Mouse (Mus musculus): ENCODE data around the gene Adrb1. TPM values are rescaled to one million over a fixed set of nuclear protein-coding genes. Genes with fewer than 3 reads are reported as not detected.

Adrb1 gene
- polyA plus RNA-seq (2015; fragmentation: Nextera tagmentation; extraction: Ambion mirVana): 4.0 and 4.7 TPM in 2 replicates

DNA sequence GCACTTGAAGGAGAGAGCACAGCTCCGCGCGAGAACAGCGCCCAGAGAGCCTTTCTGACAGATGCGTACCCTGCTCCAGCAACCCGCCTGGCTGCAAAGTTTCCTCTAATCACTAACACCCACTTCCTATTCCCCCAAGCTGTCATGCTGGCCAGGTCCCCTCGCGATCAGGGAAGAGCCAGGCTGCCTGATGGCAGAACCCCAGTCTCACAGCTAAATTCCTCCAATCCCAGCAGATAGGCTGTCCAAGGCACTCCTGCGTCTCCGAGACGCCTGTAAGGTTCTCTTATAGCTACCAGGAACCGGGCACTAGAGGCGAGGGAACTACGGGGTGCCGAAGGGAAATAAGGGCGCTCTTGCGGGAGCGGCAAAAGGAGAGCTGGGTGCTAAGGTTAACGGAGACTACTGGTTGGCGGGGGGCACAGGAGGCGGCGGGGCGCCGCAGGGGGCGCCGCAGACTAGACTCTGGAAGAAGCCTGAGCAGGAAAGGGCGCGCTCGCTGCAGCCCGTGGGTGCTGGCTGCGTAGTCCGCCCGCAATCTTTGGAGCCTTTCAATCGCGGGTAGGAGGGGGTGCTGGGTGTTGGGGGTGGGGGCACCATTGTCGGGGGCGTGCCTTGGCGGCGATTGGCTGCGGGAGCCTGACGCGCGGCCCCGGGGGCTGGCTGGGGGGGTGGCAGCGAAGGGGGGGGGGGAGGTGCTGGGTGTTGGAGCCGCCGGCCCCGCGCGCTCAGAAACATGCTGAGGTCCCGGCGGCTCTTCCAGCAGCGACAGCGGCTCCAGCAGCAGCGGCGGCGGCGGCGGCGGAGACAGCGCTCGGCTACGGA, at the start of gene Adrb1:
TSS of gene Adrb1 (plus strand) at position 813 of the 825 bp plus-strand sequence.
- WGBS: under 1% methylated on average over 45 of the region's 63 CpGs
- no peaks in the 10 kb centered on the region for H3K36me3 ChIP-seq
- H3K27ac ChIP-seq: peak within 1 kb of the TSS; percentile 88
- H3K9ac ChIP-seq: peak within 1 kb of the TSS; percentile 86
- H3K27me3 ChIP-seq: peaks cover 27% of the 10 kb centered on the region
- peak within 1 kb of the TSS; percentile 80 for H3K4me3 ChIP-seq
- peak within 1 kb of the TSS; percentile 74 for H3K4me2 ChIP-seq
- peak; percentile 74 for ATAC-seq (replicated peaks; ENCODE audit: insufficient number of reproducible peaks, insufficient read depth, low FRiP score, low read depth)
- H3K9me3 ChIP-seq (replicated peaks): no peaks in the 10 kb centered on the region
- H3K4me1 ChIP-seq (replicated peaks): peaks cover 36% of the 10 kb centered on the region

DNA sequence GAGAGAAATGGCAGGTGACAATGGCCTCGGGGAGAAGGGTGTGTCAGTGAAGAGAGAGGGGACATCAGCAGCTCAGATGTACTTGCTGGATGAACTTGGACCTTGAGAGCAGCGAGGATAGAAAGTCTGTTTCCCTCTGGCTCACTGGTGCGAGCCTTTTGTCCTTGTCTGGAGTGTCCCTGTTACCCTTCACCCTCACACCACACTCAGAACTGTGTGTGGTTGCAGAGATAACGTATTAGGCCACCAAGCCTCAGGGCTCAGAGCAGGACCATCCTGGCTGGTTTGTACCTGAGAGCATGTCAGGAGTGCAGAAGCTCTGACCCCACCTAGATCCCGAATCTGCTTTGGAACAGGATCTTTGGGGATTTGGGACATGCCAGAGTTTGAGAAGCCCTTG, 46.3 kb upstream of the Adrb1 start:
- H3K4me1 ChIP-seq (replicated peaks): peaks cover 46% of the 10 kb centered on the region
- H3K9ac ChIP-seq: no peak overlapping the region
- no peak for ATAC-seq (replicated peaks; ENCODE audit: insufficient number of reproducible peaks, insufficient read depth, low FRiP score, low read depth)
- H3K4me2 ChIP-seq: no peak overlapping the region
- no peak overlapping the region for H3K4me3 ChIP-seq
- no peaks in the 10 kb centered on the region for H3K27me3 ChIP-seq
- no peaks in the 10 kb centered on the region for H3K36me3 ChIP-seq
- no peaks in the 10 kb centered on the region for H3K9me3 ChIP-seq (replicated peaks)
- 77% methylated on average over 5 of the region's 5 CpGs for WGBS
- H3K27ac ChIP-seq: 0 out of 2 replicates have a peak overlapping the region, but pooled peaks have one; percentile 25

DNA sequence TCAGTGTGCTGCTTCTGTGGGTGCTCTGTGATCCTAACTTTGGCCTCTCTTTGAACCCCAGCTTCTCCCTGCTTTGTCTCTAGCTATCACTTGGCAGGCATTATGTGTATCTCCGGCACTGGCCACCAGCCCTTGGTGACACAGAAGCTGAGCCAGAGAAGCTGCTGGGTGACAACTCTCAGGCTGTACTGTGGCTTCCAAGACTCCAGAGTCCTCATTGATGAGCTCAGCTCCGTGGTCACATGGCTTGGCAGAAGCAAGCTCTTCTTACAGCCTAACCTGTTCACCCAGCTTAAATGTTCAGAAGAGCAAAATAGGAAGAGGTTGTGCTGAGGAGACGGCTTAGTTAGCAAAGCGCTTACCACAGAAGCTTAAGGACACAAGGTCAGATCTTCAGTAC, 45.5 kb upstream of the Adrb1 start:
- no peak overlapping the region for H3K9ac ChIP-seq
- H3K36me3 ChIP-seq: no peaks in the 10 kb centered on the region
- no peak overlapping the region for H3K4me3 ChIP-seq
- no peak overlapping the region for H3K4me2 ChIP-seq
- WGBS: 79% methylated on average over 4 of the region's 4 CpGs
- H3K27ac ChIP-seq: 0 out of 2 replicates have a peak overlapping the region, but pooled peaks have one; percentile 25
- peaks cover 54% of the 10 kb centered on the region for H3K4me1 ChIP-seq (replicated peaks)
- no peak for ATAC-seq (replicated peaks; ENCODE audit: insufficient number of reproducible peaks, insufficient read depth, low FRiP score, low read depth)
- no peaks in the 10 kb centered on the region for H3K9me3 ChIP-seq (replicated peaks)
- no peaks in the 10 kb centered on the region for H3K27me3 ChIP-seq

DNA sequence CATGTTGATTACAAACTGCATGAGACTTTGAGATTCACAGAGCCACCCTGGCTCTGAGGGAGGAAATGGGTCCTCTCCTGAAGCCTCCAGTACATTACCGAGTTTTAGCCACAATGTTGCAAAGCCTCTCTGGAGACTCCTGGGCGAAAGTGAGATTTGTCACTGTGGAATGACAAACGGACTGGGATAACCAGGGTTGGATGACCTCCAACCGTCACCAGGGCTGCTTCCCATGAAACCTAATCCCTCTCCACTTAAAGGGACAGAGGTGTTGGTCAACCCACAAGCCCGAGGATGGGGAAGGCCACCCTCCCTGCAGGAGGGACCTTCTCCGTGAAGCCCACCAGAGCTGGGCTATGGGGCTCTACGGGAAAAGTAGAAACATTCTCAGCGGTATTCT, 44.4 kb upstream of the Adrb1 start:
- WGBS: 30% methylated on average over 8 of the region's 8 CpGs
- no peaks in the 10 kb centered on the region for H3K36me3 ChIP-seq
- peak overlapping the region; percentile 73 for H3K27ac ChIP-seq
- H3K4me2 ChIP-seq: no peak overlapping the region
- H3K9ac ChIP-seq: no peak overlapping the region
- no peaks in the 10 kb centered on the region for H3K9me3 ChIP-seq (replicated peaks)
- ATAC-seq (replicated peaks; ENCODE audit: insufficient number of reproducible peaks, insufficient read depth, low FRiP score, low read depth): no peak
- H3K27me3 ChIP-seq: no peaks in the 10 kb centered on the region
- H3K4me3 ChIP-seq: no peak overlapping the region
- peaks cover 54% of the 10 kb centered on the region for H3K4me1 ChIP-seq (replicated peaks)

DNA sequence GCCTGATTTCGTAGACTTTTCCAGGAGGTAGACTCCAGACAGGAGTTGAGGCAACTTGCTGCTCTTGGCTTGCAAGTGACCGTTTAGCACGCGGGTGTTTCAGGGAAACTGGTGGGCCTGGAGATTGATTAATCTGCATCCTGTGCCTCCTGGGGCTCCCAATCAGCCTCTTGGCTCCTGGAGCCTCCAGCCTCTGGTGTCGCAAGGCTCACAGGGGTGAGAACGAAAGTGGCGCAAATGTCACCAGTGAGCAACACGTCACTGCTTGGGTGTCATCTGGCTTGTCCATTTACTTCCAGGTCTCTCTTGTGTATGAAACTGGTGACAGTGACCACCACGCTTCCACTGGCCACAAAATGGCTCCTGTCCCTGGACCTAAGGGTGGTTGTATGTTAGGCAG, 43.5 kb upstream of the Adrb1 start:
- H3K9ac ChIP-seq: no peak overlapping the region
- H3K27ac ChIP-seq: no peak overlapping the region
- no peaks in the 10 kb centered on the region for H3K36me3 ChIP-seq
- H3K9me3 ChIP-seq (replicated peaks): no peaks in the 10 kb centered on the region
- no peak for ATAC-seq (replicated peaks; ENCODE audit: insufficient number of reproducible peaks, insufficient read depth, low FRiP score, low read depth)
- H3K4me2 ChIP-seq: no peak overlapping the region
- H3K4me3 ChIP-seq: no peak overlapping the region
- no peaks in the 10 kb centered on the region for H3K27me3 ChIP-seq
- 71% methylated on average over 9 of the region's 9 CpGs for WGBS
- peaks cover 60% of the 10 kb centered on the region for H3K4me1 ChIP-seq (replicated peaks)

DNA sequence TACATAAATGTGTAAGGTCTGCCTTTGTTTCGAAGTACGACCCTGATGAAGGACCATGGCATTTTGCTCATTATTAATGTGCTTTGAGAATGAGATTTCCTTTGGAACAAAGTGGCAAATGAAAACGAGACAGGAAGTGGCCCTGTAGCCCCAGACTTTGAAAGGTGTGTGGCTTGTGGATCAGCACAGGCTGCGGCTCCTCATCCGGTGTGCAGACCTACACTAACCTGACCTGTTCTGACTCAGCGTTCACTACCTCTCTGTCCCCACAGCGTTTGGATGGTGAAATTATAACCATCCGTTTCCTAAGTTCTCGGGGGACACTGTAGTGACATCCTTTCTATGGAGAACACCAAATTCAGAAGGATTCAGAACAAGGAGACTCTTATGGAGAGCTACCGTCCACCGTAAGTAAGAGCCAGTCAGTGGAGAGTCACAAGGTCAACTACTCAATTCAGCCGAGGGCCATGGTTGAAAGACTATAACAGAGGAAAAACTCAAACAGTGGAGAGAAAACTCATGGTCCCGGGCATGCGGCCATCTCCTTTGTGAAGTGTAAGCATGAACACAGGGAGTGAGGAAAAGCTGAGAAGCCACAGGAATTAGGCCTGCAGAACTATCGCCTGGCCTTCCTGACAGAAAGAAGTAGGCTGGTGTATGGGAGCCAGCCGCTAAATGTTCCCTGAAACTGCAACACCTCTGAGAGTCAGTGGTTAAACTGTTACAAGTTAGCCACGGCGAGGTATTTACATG, 42.6 kb upstream of the Adrb1 start:
- no peak for ATAC-seq (replicated peaks; ENCODE audit: insufficient number of reproducible peaks, insufficient read depth, low FRiP score, low read depth)
- peak overlapping the region; percentile 70 for H3K27ac ChIP-seq
- WGBS: 70% methylated on average over 18 of the region's 18 CpGs
- no peaks in the 10 kb centered on the region for H3K36me3 ChIP-seq
- H3K4me1 ChIP-seq (replicated peaks): peaks cover 60% of the 10 kb centered on the region
- H3K9ac ChIP-seq: no peak overlapping the region
- H3K9me3 ChIP-seq (replicated peaks): no peaks in the 10 kb centered on the region
- H3K27me3 ChIP-seq: no peaks in the 10 kb centered on the region
- no peak overlapping the region for H3K4me3 ChIP-seq
- H3K4me2 ChIP-seq: no peak overlapping the region

DNA sequence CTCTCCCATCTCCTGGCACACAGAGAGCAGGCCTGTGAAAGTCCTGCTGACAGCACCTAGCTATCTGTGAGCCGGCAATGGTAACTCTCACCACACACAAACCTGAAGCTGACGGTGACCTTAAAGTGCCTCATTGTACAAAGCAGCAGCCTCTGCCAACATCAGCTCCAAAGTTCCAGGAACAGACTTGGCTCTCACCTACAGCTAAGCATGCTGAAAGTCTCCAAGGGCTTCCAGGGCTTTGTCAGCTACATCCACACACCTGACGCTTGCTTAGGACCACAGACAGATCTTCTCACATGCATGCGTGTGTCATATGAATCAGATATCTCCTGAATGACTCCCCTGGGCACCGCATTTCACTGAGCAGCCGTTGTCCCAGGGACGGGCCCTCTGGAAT, 42.0 kb upstream of the Adrb1 start:
- Histone ChIP-seq H3K27me3 (no peaks in the 10 kb centered on the region), H3K27ac (peak overlapping the region; percentile 70), H3K4me1 (replicated peaks) (peaks cover 60% of the 10 kb centered on the region), H3K36me3 (no peaks in the 10 kb centered on the region), H3K9me3 (replicated peaks) (no peaks in the 10 kb centered on the region), H3K9ac (no peak overlapping the region), H3K4me2 (no peak overlapping the region), H3K4me3 (no peak overlapping the region)
- peak; percentile 43; the same call in 1 of the 2 replicates for ATAC-seq (replicated peaks; ENCODE audit: insufficient number of reproducible peaks, insufficient read depth, low FRiP score, low read depth)
- WGBS: 31% methylated on average over 7 of the region's 7 CpGs

DNA sequence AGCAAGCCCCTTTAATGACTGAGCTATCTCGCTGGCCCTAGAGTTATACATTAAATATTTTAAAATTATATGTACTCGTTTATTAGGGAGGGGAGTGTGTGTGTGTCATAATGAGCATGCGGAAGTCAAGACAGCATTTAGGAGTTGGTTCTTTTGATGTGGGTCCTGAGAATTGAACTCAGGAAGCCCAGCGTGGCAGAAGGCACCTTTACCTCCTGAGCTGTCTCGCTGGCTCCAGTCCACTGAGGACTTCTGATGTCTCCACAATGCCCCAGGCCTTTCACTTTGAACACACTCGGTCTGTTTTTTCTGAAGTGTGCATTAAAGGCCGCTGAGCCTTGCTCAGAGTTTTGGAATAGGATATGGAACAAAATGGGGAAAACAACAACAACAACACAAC, 39.7 kb upstream of the Adrb1 start:
- H3K36me3 ChIP-seq: no peaks in the 10 kb centered on the region
- H3K4me3 ChIP-seq: no peak overlapping the region
- 85% methylated on average over 7 of the region's 7 CpGs for WGBS
- H3K4me2 ChIP-seq: no peak overlapping the region
- no peaks in the 10 kb centered on the region for H3K27me3 ChIP-seq
- H3K9ac ChIP-seq: no peak overlapping the region
- H3K4me1 ChIP-seq (replicated peaks): peaks cover 48% of the 10 kb centered on the region
- H3K27ac ChIP-seq: no peak overlapping the region
- no peak for ATAC-seq (replicated peaks; ENCODE audit: insufficient number of reproducible peaks, insufficient read depth, low FRiP score, low read depth)
- H3K9me3 ChIP-seq (replicated peaks): no peaks in the 10 kb centered on the region

DNA sequence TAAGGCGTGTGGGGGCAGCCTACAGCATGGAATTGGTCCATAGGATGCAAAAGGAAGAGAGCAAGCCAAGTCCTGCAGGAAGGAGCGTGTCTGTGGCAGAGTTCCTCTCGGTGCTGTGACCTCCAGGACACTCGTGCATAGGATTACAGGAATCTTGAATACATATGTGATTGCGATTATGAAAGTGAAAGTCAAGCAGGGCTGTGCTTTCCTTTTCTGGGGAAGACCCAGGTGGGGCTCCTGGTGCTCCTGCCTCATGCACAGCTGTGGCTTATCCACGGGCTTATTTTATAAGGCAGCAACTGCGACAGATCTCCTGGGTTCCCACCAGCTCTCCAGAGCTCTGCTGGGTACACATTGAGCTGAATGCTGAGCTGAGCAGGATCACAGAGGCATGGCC, 39.2 kb upstream of the Adrb1 start:
- no peaks in the 10 kb centered on the region for H3K27me3 ChIP-seq
- ATAC-seq (replicated peaks; ENCODE audit: insufficient number of reproducible peaks, insufficient read depth, low FRiP score, low read depth): no peak
- no peaks in the 10 kb centered on the region for H3K36me3 ChIP-seq
- H3K9me3 ChIP-seq (replicated peaks): no peaks in the 10 kb centered on the region
- WGBS: 61% methylated on average over 7 of the region's 7 CpGs
- peaks cover 43% of the 10 kb centered on the region for H3K4me1 ChIP-seq (replicated peaks)
- H3K4me3 ChIP-seq: no peak overlapping the region
- H3K4me2 ChIP-seq: no peak overlapping the region
- H3K9ac ChIP-seq: no peak overlapping the region
- H3K27ac ChIP-seq: no peak overlapping the region

DNA sequence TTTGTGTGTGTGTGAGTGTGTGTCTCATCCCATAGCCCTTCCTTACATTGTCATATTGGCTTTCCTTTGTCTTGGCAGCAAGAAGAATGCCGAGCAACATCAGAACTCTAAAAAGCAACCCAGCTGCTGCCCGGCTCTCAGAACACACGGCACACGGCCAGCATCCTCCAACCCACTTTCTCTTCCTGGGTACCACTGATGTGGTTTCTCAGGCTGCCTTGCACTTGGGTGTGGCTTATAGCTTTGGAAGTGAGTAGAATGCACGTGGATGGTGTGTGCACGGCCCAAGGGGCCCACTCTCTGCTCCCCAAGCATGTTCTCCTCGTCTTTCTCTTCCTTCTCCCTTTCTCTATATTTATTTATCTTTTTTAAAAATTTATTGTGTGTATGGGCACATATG, 36.5 kb upstream of the Adrb1 start:
- WGBS: 78% methylated on average over 7 of the region's 7 CpGs
- H3K4me3 ChIP-seq: no peak overlapping the region
- no peak overlapping the region for H3K9ac ChIP-seq
- H3K27ac ChIP-seq: no peak overlapping the region
- no peaks in the 10 kb centered on the region for H3K9me3 ChIP-seq (replicated peaks)
- peaks cover 30% of the 10 kb centered on the region for H3K4me1 ChIP-seq (replicated peaks)
- H3K36me3 ChIP-seq: no peaks in the 10 kb centered on the region
- no peak for ATAC-seq (replicated peaks; ENCODE audit: insufficient number of reproducible peaks, insufficient read depth, low FRiP score, low read depth)
- H3K4me2 ChIP-seq: no peak overlapping the region
- no peaks in the 10 kb centered on the region for H3K27me3 ChIP-seq

DNA sequence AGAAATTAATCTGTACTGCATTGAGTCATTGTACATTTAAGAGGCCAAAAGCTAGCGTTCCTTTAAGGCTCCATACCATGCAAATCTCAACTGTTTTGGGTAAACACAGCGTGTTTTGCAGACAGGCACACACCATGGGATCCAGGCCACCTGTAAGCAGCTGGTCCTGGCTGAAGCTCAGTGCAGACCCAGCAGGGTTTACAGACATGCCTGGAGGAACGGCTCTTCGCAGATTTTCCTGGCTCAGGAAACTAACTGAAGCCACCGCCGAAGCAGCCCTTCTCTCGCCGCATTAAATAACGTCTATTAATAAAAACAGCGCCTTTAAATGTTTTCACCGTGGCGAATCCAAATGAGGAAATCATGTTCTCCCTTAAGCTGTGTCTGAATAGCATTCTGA, 35.8 kb upstream of the Adrb1 start:
- no peak overlapping the region for H3K4me3 ChIP-seq
- peaks cover 23% of the 10 kb centered on the region for H3K4me1 ChIP-seq (replicated peaks)
- H3K36me3 ChIP-seq: no peaks in the 10 kb centered on the region
- H3K27me3 ChIP-seq: no peaks in the 10 kb centered on the region
- no peak overlapping the region for H3K9ac ChIP-seq
- no peak overlapping the region for H3K4me2 ChIP-seq
- no peak for ATAC-seq (replicated peaks; ENCODE audit: insufficient number of reproducible peaks, insufficient read depth, low FRiP score, low read depth)
- H3K9me3 ChIP-seq (replicated peaks): no peaks in the 10 kb centered on the region
- H3K27ac ChIP-seq: no peak overlapping the region
- 86% methylated on average over 12 of the region's 12 CpGs for WGBS

Data from heart, embryonic 15.5 days (tissue).